Mouse (Mus musculus) frontal cortex, adult (tissue): ENCODE measurements around the gene Dclk1.
"Not testable (repeated sequence)": the region's sequence is repeated elsewhere in the genome, so short reads cannot be mapped to it uniquely, and the experiment has no call there.

Experiments used
- ATAC-seq: cut with Nextera tagmentation; 2 replicates; pipeline ENCODE4 v1.9.2; 2017; ENCODE audit warnings: mild to moderate bottlenecking, moderate library complexity, mixed read lengths; ENCODE audit not compliant: low TSS enrichment

Dclk1 gene

GRCm38 (mm10) chr3:55241730-55242421, at the start of gene Dclk1:
Dclk1 (plus strand) TSS chr3:55242364.
- ATAC-seq: no peak

- no peak for ATAC-seq
These were observed 48.8 kb upstream of the Dclk1 start for GRCm38 (mm10) chr3:55193351-55193750.

- no peak for ATAC-seq
These were observed 47.4 kb upstream of the Dclk1 start for GRCm38 (mm10) chr3:55194792-55195191.

GRCm38 (mm10) chr3:55195581-55196327, 46.4 kb upstream of the Dclk1 start:
- ATAC-seq: peak; percentile 57

- no peak for ATAC-seq
These were observed 45.8 kb upstream of the Dclk1 start for GRCm38 (mm10) chr3:55196328-55196710.

GRCm38 (mm10) chr3:55203621-55204020, 38.5 kb upstream of the Dclk1 start:
- ATAC-seq: not testable (repeated sequence)

GRCm38 (mm10) chr3:55206413-55206812, 35.8 kb upstream of the Dclk1 start:
- ATAC-seq: no peak

- ATAC-seq: no peak
These were observed 34.5 kb upstream of the Dclk1 start for GRCm38 (mm10) chr3:55207665-55208064.

- ATAC-seq: no peak
These were observed 29.9 kb upstream of the Dclk1 start for GRCm38 (mm10) chr3:55212254-55212653.

GRCm38 (mm10) chr3:55213785-55214184, 28.4 kb upstream of the Dclk1 start:
- ATAC-seq: no peak

GRCm38 (mm10) chr3:55214413-55214812, 27.8 kb upstream of the Dclk1 start:
- no peak for ATAC-seq

GRCm38 (mm10) chr3:55222502-55222901, 19.7 kb upstream of the Dclk1 start:
- no peak for ATAC-seq

- no peak for ATAC-seq
These were observed 18.3 kb upstream of the Dclk1 start for GRCm38 (mm10) chr3:55223862-55224261.

GRCm38 (mm10) chr3:55226501-55227213, 15.5 kb upstream of the Dclk1 start:
- no peak for ATAC-seq

GRCm38 (mm10) chr3:55227214-55227581, 15.0 kb upstream of the Dclk1 start:
- no peak for ATAC-seq

GRCm38 (mm10) chr3:55242422-55243055, 375 bp downstream of the Dclk1 start:
- ATAC-seq: peak; percentile 70

- peak; percentile 31 for ATAC-seq
These were observed 900 bp downstream of the Dclk1 start for GRCm38 (mm10) chr3:55243056-55243471.

GRCm38 (mm10) chr3:55244087-55244486, 1.9 kb downstream of the Dclk1 start:
- ATAC-seq: peak; percentile 33

GRCm38 (mm10) chr3:55246618-55247272, 4.6 kb downstream of the Dclk1 start:
- peak; percentile 48 for ATAC-seq

- ATAC-seq: no peak
These were observed 5.9 kb downstream of the Dclk1 start for GRCm38 (mm10) chr3:55248048-55248447.

GRCm38 (mm10) chr3:55248508-55248907, 6.3 kb downstream of the Dclk1 start:
- ATAC-seq: peak; percentile 9

- ATAC-seq: no peak
These were observed 8.5 kb downstream of the Dclk1 start for GRCm38 (mm10) chr3:55250631-55251030.
